Mouse (Mus musculus) olfactory bulb, adult 2 months (tissue): ENCODE measurements at regions not wholly inside any gene's neighbourhood (a gene's known extent, or its start where the extent isn't known, plus 50 kb on each side); places are given as distances from the start of the nearest gene placed in this dataset.

Source experiments
- H3K27ac ChIP-seq: fragments of 200-500 bp; 2 replicates; pipeline ENCODE4 v1.5.1; 2012; ENCODE audit warnings: low read depth, low read length; ENCODE audit not compliant: insufficient read depth
- H3K4me1 ChIP-seq: fragments of 200-500 bp; 2 replicates; pipeline ENCODE4 v1.6.1; 2012; ENCODE audit warnings: low read length; ENCODE audit not compliant: control insufficient read depth, insufficient read depth
- H3K4me3 ChIP-seq: fragments of 200-500 bp; 2 replicates; pipeline ENCODE4 v1.5.1; 2012; ENCODE audit warnings: mild to moderate bottlenecking, low read depth, low read length, moderate library complexity; ENCODE audit not compliant: insufficient read depth
- CTCF ChIP-seq: fragments of 200-500 bp; IDR thresholded peaks from 2 replicates; pipeline ENCODE4 v1.5.1; 2012; ENCODE audit warnings: low read depth, mild to moderate bottlenecking, low read length, moderate library complexity; ENCODE audit not compliant: insufficient read depth
- POLR2A ChIP-seq: fragments of 200-500 bp; IDR thresholded peaks from 2 replicates; pipeline ENCODE4 v1.6.1; 2012; ENCODE audit warnings: mild to moderate bottlenecking, low read depth, low read length, moderate library complexity; ENCODE audit not compliant: insufficient read depth
- WGBS: fragments of 180-500 bp; shearing (Covaris S2); methylation state at CpG from one replicate; pipeline ENCODE4 v1.1.7; 2018; 5-methylcytosine and 5-hydroxymethylcytosine counted together

DNA sequence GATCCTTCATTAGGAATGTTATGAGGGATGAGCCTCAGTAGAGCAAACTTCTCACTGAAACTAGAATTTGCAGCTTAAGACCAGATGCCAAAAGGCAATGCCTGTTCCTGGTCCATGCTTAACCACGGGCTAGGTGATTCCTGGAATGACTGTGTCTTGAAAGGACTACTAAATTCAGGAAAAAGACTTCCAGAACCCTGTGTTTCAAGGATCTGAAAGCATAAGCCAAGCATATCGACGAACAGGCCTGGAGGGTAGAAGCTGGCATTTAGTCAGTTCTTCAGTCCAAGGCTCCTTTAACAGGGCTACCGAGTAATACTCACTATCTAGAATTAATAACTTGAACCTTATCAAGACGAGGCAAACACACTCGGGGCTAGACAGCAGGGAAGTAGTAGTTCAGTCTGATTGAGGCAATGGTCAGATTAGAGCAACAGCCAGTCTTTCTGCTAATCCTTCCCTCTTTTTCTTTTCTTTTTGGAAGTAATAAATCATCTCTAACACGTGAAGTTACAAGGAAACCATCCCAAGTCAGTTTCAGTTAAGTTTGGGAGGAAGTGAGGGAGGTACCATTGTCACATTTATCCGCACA is 134.9 kb upstream of the Bmp2 start:
- no peak for TF ChIP-seq POLR2A
- TF ChIP-seq CTCF, result no peak
- 86% methylated on average over 8 of the region's 8 CpGs for WGBS
- no peak overlapping the region for H3K27ac ChIP-seq
- H3K4me1 ChIP-seq, result no peaks in the 10 kb centered on the region
- H3K4me3 ChIP-seq, result no peak overlapping the region

GRCm38 (mm10) chr2:133419686-133420303 is 132.2 kb upstream of the Bmp2 start:
- TF ChIP-seq POLR2A (no peak), CTCF (no peak)
- 90% methylated on average over 6 of the region's 6 CpGs for WGBS
- Histone ChIP-seq H3K4me3 (no peak overlapping the region), H3K4me1 (no peaks in the 10 kb centered on the region), H3K27ac (no peak overlapping the region)

GRCm38 (mm10) chr2:133425538-133425937 is 126.4 kb upstream of the Bmp2 start:
- Histone ChIP-seq H3K4me1 (no peaks in the 10 kb centered on the region), H3K27ac (no peak overlapping the region), H3K4me3 (no peak overlapping the region)
- WGBS, result 91% methylated on average over 5 of the region's 5 CpGs
- TF ChIP-seq POLR2A, result no peak
- no peak for TF ChIP-seq CTCF

DNA sequence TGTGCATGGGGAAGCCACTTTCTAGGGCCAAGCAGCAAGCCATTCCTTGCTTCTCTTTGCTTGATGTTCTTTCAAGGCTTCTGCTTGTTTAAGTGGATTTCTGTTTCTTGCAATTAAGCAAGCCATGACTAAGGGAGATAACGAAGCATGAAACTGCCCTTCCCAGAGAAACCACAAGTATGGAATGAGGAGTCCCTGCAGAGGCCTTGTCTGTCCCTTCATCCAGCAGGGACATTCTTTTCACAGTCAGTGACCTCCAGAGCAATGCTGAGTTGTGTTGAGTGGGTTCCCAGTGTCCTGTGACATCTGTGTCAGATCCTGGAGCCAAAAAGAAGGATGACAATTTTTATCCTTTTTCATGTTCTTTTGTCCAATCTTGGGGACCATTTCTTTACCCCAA is 124.9 kb upstream of the Bmp2 start:
- Histone ChIP-seq H3K4me1 (no peaks in the 10 kb centered on the region), H3K27ac (no peak overlapping the region), H3K4me3 (no peak overlapping the region)
- WGBS, result 44% methylated on average over 1 of the region's 1 CpGs
- no peak for TF ChIP-seq POLR2A
- no peak for TF ChIP-seq CTCF

DNA sequence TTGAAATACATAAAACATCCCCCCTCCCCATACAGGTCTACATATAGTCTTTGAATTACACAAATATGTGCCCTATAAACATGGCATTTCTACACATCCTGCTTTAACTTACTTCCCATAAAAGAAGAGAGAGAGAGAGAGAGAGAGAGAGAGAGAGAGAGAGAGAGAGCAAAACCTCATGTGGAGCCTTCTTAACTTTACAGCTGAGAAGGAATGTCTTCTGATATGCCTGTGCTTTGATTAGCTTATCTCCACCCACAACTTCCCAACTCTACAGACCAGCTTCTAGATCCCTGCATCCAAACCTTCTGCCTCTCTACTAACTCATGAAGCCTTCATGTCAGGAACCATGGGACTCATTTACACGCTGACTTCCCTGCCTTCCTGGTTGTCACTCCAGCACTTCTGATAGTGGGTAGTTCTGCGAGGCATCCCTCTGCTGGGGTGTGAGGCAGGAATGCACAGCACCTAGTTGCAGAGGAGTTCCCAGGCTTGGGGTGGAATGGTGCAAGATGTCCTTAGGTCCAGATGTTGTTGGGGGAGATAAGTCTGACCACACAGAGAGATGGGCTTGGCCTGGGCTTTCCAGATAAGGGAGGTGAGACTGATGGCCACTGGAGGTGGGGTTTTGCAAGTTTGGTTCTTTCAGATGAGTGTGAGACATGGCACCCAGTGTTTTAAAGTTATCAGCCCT is 122.4 kb upstream of the Bmp2 start:
- TF ChIP-seq POLR2A (no peak), CTCF (no peak)
- Histone ChIP-seq H3K4me3 (no peak overlapping the region), H3K4me1 (no peaks in the 10 kb centered on the region), H3K27ac (no peak overlapping the region)
- 88% methylated on average over 2 of the region's 2 CpGs for WGBS

DNA sequence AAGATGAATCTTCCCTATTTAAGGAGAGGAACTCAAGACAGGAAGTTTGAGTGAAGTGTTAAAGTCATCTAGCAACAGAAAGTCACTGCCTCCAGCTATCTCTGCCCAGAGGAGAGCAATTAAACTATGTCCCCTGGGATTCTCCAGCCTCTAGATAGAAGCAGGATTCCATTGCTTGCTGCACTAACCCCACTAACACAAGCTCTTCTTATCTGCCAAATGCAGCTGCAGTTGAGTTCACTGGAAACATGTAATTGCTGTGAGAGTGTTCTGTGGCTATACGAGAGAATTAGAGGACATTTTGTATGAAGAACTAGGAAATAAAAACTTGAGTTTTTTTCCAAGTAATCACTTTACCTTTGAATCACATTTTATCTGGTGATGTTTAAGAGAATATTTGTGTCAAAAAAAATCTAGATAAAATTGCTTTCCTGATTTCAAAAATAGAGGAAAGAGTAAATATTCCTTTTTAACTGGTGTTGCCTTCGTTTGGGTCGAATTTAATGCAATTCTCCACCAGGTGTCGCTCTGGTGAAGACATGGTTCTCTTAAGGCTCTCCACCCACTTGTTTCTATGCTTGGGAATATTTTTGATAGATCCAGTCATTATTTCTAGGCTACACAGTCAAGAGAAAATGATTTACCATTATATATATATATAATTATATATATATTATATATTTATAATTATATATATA is 121.1 kb upstream of the Bmp2 start:
- no peak overlapping the region for H3K4me3 ChIP-seq
- no peaks in the 10 kb centered on the region for H3K4me1 ChIP-seq
- TF ChIP-seq POLR2A (no peak), CTCF (no peak)
- WGBS, result 49% methylated on average over 4 of the region's 4 CpGs
- no peak overlapping the region for H3K27ac ChIP-seq

- TF ChIP-seq POLR2A (no peak), CTCF (no peak)
- 79% methylated on average over 10 of the region's 10 CpGs for WGBS
These were observed 119.7 kb upstream of the Bmp2 start for GRCm38 (mm10) chr2:133432141-133432813.

GRCm38 (mm10) chr2:133436913-133437843 is 114.8 kb upstream of the Bmp2 start:
- 33% methylated on average over 22 of the region's 22 CpGs for WGBS
- Histone ChIP-seq H3K27ac (no peak overlapping the region), H3K4me3 (peak overlapping the region; percentile 41), H3K4me1 (no peaks in the 10 kb centered on the region)
- TF ChIP-seq CTCF (no peak), POLR2A (no peak)

More at GRCm38 (mm10) chr2:133432141-133432813, 119.7 kb upstream of the Bmp2 start:
- no peak overlapping the region for H3K27ac ChIP-seq
- H3K4me3 ChIP-seq, result no peak overlapping the region
- no peaks in the 10 kb centered on the region for H3K4me1 ChIP-seq
